Mouse (Mus musculus): ENCODE data around the gene Bean1.
A peak's percentile ranks its signal among the peaks of the same experiment; 100 is the strongest.

Bean1 gene

DNA sequence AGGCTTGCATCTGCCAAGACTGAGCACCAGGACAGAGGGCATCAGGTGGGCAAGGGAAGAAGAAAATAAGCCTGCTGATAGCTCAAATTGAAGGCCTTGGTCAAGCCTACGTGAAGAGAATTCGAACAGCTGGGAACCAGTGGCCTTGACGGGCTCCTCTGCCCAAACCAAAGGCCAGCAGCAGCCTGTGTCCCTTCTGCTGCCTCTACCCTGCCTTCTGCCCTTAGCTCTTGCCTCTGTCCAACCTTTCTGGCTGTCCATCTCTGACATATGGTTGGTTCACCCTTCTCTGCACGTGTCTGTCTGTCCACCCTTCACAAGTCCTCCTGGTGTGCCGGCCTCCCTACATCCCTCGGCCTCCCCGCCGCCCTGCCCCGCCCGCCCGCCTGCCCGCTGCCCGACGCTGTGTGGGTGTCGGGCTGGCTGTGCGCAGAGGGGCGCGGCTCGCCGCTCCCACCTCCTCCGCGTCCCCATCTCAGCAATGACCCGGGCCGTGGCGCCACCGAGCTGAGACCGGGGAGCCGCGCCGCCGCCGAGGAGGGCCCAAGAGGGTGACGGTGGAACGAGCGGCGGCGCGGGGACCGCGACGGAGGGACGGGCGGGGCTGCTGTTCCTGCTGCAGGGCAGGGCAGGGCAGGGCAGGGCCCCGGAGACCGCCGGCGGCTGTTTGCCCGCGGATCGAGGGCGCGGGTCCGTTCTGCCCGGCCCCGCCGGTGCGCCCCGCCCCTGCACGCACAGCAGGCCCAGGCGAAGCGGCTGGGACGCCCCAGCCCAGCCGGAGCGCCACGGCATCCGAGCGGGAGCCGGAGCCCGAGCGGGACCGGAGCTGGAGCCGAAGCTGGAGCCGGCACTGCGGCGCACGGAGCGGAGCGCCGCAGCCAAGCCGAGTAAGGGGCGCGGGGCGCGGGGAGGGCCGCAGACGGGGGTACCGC, at the start of gene Bean1:
Gene Bean1, plus strand, starts transcription at position 325 of the 932 bp plus-strand sequence.
- DNase-seq = peak; percentile 53 to 55

- no peak for DNase-seq
Measured at GRCm38 (mm10) chr8:104121640-104122416, 48.4 kb upstream of the Bean1 start.

- no peak for DNase-seq
Measured at GRCm38 (mm10) chr8:104123080-104123657, 47.1 kb upstream of the Bean1 start.

GRCm38 (mm10) chr8:104124534-104124933, 45.7 kb upstream of the Bean1 start:
- no peak for DNase-seq

DNA sequence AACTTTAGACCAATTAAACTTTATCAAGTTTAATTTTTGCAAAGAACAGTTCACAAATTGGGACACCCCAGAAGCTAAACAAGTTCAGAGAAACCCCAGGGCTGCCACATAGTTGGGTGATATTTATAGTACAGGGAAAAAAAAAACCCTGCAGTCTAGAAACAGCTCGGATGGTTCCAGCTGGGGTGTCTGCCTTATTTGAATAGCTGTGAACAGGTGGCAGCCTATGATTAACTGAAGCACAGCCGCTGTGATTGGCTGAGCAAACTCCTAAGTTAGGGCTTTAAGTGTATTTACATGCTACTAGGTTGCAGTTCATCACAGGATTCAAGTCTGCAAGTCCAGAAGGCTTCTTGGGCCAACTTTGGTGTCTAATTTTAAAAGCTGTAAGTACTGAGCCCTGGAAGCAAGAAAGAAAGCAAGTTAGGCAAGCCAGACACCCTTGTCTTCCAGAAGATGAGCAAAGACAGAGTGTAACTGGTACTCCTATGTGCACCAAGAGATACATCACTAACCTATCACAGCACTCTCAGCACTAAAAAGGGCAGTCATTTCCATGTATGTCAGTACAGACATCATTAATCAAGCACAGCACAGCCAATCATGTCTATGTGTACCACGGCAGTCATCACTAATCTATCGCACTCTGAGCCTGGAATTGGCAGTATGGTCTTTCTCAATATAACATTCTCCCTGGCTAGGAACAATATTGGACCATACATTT, 42.9 kb upstream of the Bean1 start:
- peak; percentile 47 for DNase-seq

DNA sequence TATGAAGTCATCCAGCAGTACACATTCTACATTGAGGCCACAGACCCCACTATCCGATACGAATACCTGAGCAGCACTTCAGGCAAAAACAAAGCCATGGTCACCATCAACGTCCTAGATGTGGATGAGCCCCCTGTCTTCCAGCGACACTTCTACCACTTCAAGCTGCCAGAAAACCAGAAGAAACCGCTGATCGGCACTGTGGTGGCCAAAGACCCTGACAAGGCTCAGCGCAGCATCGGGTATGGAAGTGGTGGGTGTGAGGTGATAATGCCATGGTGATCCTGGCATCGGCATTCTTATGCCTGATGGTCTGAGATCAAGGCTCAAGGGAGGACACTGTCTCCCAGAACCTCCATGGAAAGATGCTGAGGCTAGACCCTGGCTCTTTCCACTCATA, 39.3 kb upstream of the Bean1 start:
- no peak for DNase-seq

DNA sequence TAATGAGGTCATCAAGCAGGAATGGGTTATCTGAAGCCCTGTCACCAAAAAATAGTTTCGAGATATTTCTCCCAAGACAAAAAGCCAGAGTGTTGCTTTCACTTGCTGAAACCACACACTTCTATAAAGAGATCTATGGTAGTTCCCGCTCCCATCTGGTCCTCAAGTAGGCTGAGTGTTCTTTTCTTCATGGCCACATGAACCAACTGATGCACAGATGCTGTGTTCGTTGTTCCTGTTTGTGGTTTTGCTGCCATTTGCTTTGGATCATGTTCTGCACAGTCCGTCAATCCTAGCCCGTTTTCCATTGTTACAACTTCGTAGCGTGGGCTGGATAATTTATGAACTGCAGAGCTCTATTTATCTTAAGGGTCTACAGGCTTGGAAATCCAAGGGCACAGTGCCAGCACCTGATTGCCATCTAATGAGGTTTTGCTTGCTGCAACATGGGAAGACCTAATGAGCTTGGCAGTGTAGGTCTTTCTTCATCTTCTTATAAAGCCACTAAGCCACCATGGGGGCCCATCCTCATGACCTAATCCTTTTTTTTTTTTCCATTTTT, 38.7 kb upstream of the Bean1 start:
- DNase-seq = no peak

- no peak for DNase-seq
Measured at GRCm38 (mm10) chr8:104134521-104134920, 35.7 kb upstream of the Bean1 start.

GRCm38 (mm10) chr8:104136277-104136676, 34.0 kb upstream of the Bean1 start:
- no peak for DNase-seq

- no peak for DNase-seq
Measured at GRCm38 (mm10) chr8:104137636-104138035, 32.6 kb upstream of the Bean1 start.

DNA sequence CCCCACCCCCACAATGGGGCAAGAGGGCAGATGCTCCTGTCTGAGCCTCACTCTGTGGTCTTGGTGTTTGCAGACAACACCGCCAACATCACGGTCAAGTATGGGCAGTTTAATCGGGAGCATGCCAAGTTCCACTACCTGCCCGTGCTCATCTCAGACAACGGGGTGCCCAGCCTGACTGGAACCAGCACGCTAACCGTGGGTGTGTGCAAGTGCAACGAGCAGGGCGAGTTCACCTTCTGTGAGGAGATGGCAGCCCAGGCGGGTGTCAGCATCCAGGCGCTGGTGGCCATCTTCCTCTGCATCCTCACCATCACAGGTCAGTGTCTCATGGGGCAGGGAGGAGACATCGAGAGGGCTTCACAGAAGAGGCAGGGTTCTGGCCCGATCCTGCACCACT, 29.6 kb upstream of the Bean1 start:
- no peak for DNase-seq

DNA sequence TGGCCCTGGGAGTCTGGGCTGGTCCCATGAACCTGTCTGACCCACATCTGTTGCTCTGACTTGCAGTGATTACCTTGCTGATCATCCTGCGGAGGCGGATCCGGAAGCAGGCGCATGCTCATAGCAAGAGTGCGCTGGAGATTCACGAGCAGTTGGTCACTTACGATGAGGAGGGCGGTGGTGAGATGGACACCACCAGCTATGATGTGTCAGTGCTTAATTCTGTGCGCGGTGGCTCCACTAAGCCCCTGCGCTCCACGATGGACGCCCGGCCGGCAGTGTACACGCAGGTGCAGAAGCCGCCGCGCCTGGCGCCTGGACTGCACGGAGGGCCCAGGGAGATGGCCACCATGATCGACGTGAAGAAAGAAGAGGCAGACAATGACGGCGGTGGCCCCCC, 27.8 kb upstream of the Bean1 start:
- no peak for DNase-seq

GRCm38 (mm10) chr8:104143379-104143778, 26.9 kb upstream of the Bean1 start:
- DNase-seq = no peak

- DNase-seq = no peak
Measured at GRCm38 (mm10) chr8:104144434-104145216, 25.6 kb upstream of the Bean1 start.

GRCm38 (mm10) chr8:104145981-104146689, 24.1 kb upstream of the Bean1 start:
- peak; percentile 89 to 90 for DNase-seq

DNA sequence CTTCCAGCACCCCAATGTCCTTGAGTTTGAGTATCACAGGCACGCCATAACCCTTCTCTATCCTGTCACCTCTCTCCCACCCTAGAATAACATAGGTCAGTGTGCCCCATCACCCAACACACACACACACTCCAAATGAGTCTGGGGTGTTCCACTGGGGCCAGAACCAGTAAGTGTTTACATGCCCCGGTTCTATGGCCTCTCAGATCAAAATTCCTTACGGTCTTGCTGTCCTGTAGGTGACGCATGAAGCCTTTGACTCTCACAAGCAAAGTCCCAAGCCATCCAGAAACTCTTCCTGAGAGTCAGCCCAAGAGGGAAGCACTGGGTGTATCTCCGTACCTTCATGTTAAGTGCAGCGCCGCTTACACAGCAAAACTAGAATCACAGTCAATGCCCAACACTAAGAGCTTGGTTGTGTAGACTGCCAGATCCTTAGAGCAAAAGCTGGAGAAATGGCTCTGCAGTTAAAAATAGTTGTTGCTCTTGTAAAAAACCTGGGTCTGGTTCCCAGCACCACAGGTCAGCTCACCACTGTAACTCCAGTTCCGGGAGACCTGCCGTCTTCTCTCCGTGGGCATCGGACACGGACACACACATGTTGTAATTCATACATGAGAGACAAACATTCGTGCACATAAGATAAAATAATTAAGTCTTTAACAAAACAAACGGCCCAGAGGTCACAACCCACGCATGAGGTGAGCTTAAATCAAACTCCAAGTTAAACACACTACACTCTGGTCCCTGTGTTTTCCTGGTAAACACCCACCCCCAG, 23.3 kb upstream of the Bean1 start:
- no peak for DNase-seq

GRCm38 (mm10) chr8:104147947-104148346, 22.3 kb upstream of the Bean1 start:
- no peak for DNase-seq

- no peak for DNase-seq
Measured at GRCm38 (mm10) chr8:104160731-104161130, 9.5 kb upstream of the Bean1 start.

DNA sequence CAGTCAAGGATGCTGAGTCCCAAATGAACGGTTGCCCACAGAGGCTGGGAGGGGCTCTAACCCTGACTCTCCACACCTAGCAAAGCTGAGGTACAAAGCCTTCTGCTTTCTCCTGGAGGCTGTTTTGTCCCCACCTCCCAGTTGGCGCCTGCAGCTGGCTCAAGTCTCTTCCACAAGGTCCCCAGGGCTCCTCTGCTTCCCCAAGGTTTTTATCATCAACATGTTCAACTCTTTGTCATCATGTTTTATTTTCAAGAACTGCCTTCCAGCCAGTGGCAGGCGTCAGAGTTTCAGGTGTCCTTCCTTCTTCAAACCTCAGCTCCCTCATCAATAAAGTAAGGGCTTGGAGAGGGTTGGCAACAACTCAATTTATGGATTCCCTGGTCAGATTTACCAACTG, 781 bp upstream of the Bean1 start:
- DNase-seq = no peak

DNA sequence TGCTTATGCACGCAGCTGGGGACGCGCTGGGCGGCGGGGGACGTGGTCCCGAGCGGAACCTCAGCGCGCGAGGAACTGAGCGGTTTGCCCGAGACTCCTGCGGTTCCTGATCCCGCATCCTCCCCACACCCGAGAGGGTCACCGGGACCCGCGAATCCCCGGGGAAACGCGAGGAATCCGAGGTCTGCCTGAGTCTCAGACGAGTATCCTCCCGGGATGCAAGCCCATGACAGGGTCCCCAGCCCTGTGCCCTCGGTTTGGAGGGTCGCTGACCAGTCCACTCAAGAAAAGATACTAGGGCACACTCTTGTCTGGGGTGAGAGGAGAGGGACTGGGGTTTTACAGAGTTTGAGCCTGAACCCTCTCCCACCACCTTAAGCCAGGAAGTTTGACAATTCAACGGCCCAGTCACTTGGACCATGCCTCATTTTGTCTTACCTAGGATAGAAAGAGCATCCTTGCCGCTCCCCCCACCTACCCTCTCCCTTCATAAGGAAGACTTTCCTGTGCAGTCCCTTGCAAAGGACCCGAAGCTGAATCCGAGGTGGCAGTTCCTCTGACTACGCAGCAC, 893 bp downstream of the Bean1 start:
- peak in 1 of 2 experiments; percentile 12 for DNase-seq

All from B cell, adult 2 months (primary cell).